13 mouse cellular contexts compared by ENCODE assay signal in the genomic region with DNA sequence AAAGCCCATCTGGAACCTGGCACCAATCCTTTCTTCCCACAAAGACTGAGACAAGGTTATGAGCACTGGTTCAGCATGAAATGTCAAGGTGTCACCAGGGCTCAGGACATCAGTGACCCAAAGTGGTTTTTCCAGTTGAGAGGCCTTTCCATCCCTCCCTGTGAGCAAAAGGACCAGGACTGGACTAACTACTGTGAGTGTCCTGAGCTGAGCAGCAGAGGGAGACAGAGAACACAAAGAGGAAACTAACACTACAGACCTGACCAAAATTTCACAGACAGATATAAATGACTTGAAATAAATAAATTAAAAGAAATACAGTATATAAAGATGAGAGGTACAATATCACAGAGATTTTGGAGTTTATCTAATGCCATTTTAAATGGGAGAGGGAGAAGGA.
DNase-seq lines count a peak whose midpoint lies in the region; ATAC-seq and TF ChIP-seq lines count a peak whose summit lies in the region.
"Had no signal": no experiment of that assay in that cellular context is flagged by ENCODE, and none has a peak within 500 bp of the region (broad histone marks: within the 10 kb centered on the region; RNA-seq: fewer than 3 reads in every experiment).

No protein-coding gene starts in this region.

- no peaks in the 10 kb centered on the region for H3K4me1 ChIP-seq in heart, postnatal 0 days (ENCODE audit: control insufficient read depth, insufficient read depth)
- H3K4me1 ChIP-seq in lung, postnatal 0 days (ENCODE audit: insufficient read depth, low read depth, low read length): no peaks in the 10 kb centered on the region
- H3K4me1 ChIP-seq in midbrain, postnatal 0 days (ENCODE audit: insufficient read depth, low read length): no peaks in the 10 kb centered on the region
- no peaks in the 10 kb centered on the region for H3K4me1 ChIP-seq in intestine, embryonic 16.5 days (ENCODE audit: control insufficient read depth, insufficient read depth, low read length)
- H3K4me1 ChIP-seq: heart, embryonic 10.5 days; neural tube, embryonic 12.5 days had no signal

- no peak overlapping the region for H3K4me3 ChIP-seq in heart, postnatal 0 days (ENCODE audit: low read depth, low read length)
- no peak overlapping the region for H3K4me3 ChIP-seq in lung, postnatal 0 days (ENCODE audit: low read depth, low read length)
- no peak overlapping the region for H3K4me3 ChIP-seq in midbrain, postnatal 0 days (ENCODE audit: low read depth, low read length)
- no peak overlapping the region for H3K4me3 ChIP-seq in intestine, embryonic 16.5 days (ENCODE audit: low read length)
- H3K4me3 ChIP-seq: heart, embryonic 10.5 days; neural tube, embryonic 12.5 days had no signal

- CTCF ChIA-PET in Patski (lab: Charles Lee): interaction anchor here (2.1 kb wide), 1 partner anchor 8 kb away, joined by 7 read pairs; no protein-coding TSS in a partner anchor

- H3K4me2 ChIP-seq in heart, postnatal 0 days (ENCODE audit: low read depth, low read length): no peak overlapping the region
- no peak overlapping the region for H3K4me2 ChIP-seq in lung, postnatal 0 days (replicated peaks; ENCODE audit: low read depth, low read length)
- H3K4me2 ChIP-seq in midbrain, postnatal 0 days (ENCODE audit: low read depth, low read length, poor library complexity, severe bottlenecking): no peak overlapping the region
- no peak overlapping the region for H3K4me2 ChIP-seq in intestine, embryonic 16.5 days (ENCODE audit: low read depth, low read length)
- H3K4me2 ChIP-seq: liver, embryonic 11.5 days; neural tube, embryonic 12.5 days had no signal

- peak; percentile 22 for TF ChIP-seq CTCF in heart, postnatal 0 days (IDR thresholded peaks at IDR 0.05; ENCODE audit: low read depth)
- peak; percentile 39 for TF ChIP-seq CTCF in lung, postnatal 0 days (IDR thresholded peaks at IDR 0.05)
- TF ChIP-seq CTCF in Patski (IDR thresholded peaks at IDR 0.05): peak; percentile 40
- peak; percentile 76 for TF ChIP-seq CTCF in midbrain, postnatal 0 days (IDR thresholded peaks at IDR 0.05)

- intact Hi-C loops in heart, postnatal 25 days (cut with DNase I): no loop called here
- intact Hi-C loops in left cerebral cortex, postnatal 36 days (cut with DNase I): no loop called here

- peaks cover 4% of the 10 kb centered on the region for H3K9me3 ChIP-seq in heart, postnatal 0 days (replicated peaks; ENCODE audit: control insufficient read depth, low read length)
- H3K9me3 ChIP-seq in lung, postnatal 0 days (ENCODE audit: low read length): no peaks in the 10 kb centered on the region
- H3K9me3 ChIP-seq in midbrain, postnatal 0 days (ENCODE audit: low read length): no peaks in the 10 kb centered on the region
- peaks cover 4% of the 10 kb centered on the region for H3K9me3 ChIP-seq in intestine, embryonic 16.5 days (ENCODE audit: control insufficient read depth, low read length)

- H3K27me3 ChIP-seq in heart, postnatal 0 days (ENCODE audit: control insufficient read depth, insufficient read depth, low read length): no peaks in the 10 kb centered on the region
- no peaks in the 10 kb centered on the region for H3K27me3 ChIP-seq in lung, postnatal 0 days (replicated peaks; ENCODE audit: insufficient read depth, low read length)
- H3K27me3 ChIP-seq in Patski: peaks cover 17% of the 10 kb centered on the region
- H3K27me3 ChIP-seq in midbrain, postnatal 0 days (ENCODE audit: insufficient read depth, low read length): no peaks in the 10 kb centered on the region
- no peaks in the 10 kb centered on the region for H3K27me3 ChIP-seq in intestine, embryonic 16.5 days (replicated peaks; ENCODE audit: control insufficient read depth, insufficient read depth, low read length)
- H3K27me3 ChIP-seq: neural tube, embryonic 12.5 days had no signal

- no peaks in the 10 kb centered on the region for H3K36me3 ChIP-seq in heart, postnatal 0 days (replicated peaks; ENCODE audit: control insufficient read depth, insufficient read depth, low read length)
- no peaks in the 10 kb centered on the region for H3K36me3 ChIP-seq in lung, postnatal 0 days (ENCODE audit: insufficient read depth, low read length)
- no peaks in the 10 kb centered on the region for H3K36me3 ChIP-seq in midbrain, postnatal 0 days (ENCODE audit: insufficient read depth, low read length)
- H3K36me3 ChIP-seq in intestine, embryonic 16.5 days (ENCODE audit: control insufficient read depth, insufficient read depth, low read length): no peaks in the 10 kb centered on the region
- H3K36me3 ChIP-seq: heart, embryonic 10.5 days; neural tube, embryonic 12.5 days had no signal

- in situ Hi-C loops in Patski (cut with MboI; ENCODE audit: low pct_unique_long_range_greater_than_20kb): no loop called here

- no peak for TF ChIP-seq EP300 in heart, postnatal 0 days (IDR thresholded peaks at IDR 0.05; ENCODE audit: low read depth)
- no peak for TF ChIP-seq EP300 in lung, postnatal 0 days (IDR thresholded peaks at IDR 0.05)

- no peak for DNase-seq in heart, postnatal 0 days (ENCODE audit: low spot score)
- no peak for DNase-seq in heart, postnatal 25 days (ENCODE audit: low spot score)
- no peak for DNase-seq in lung, postnatal 0 days (ENCODE audit: low spot score)
- no peak for DNase-seq in lung, postnatal 4 days
- DNase-seq in Patski (ENCODE audit: low read depth, low spot score): no peak
- peak; percentile 51 for DNase-seq in midbrain, postnatal 0 days (ENCODE audit: low spot score)
- DNase-seq in left cerebral cortex, postnatal 36 days (ENCODE audit: low spot score in 2 of 2): no peak
- DNase-seq: cerebellum, postnatal 14 days had no signal

- POLR2A ChIA-PET in Patski (lab: Charles Lee): no interaction called here

- no peak overlapping the region for H3K27ac ChIP-seq in heart, postnatal 0 days (ENCODE audit: low read depth)
- H3K27ac ChIP-seq in lung, postnatal 0 days (ENCODE audit: low read length): no peak overlapping the region
- no peak overlapping the region for H3K27ac ChIP-seq in midbrain, postnatal 0 days (ENCODE audit: low read depth, low read length)
- H3K27ac ChIP-seq in intestine, embryonic 16.5 days (ENCODE audit: low read length): no peak overlapping the region
- H3K27ac ChIP-seq: heart, embryonic 10.5 days; neural tube, embryonic 12.5 days had no signal

- ATAC-seq in heart, postnatal 0 days (ENCODE audit: insufficient read depth, low read depth): no peak
- ATAC-seq in lung, postnatal 0 days: no peak
- no peak for ATAC-seq in Patski
- ATAC-seq in midbrain, postnatal 0 days (ENCODE audit: low FRiP score): peak; percentile 56; the same call in 1 of the 2 replicates
- ATAC-seq in intestine, embryonic 16.5 days: no peak
- ATAC-seq: hindbrain, embryonic 16.5 days had no signal

- H3K9ac ChIP-seq in heart, postnatal 0 days (replicated peaks; ENCODE audit: low read depth, low read length): no peak overlapping the region
- no peak overlapping the region for H3K9ac ChIP-seq in lung, postnatal 0 days (replicated peaks; ENCODE audit: low read depth)
- H3K9ac ChIP-seq in midbrain, postnatal 0 days (replicated peaks; ENCODE audit: low read length, poor library complexity, severe bottlenecking): no peak overlapping the region
- no peak overlapping the region for H3K9ac ChIP-seq in intestine, embryonic 16.5 days (ENCODE audit: low read depth, low read length)
- H3K9ac ChIP-seq: neural tube, embryonic 12.5 days had no signal

Comparison
In these comparisons a context has a peak if more than half of its experiments do, and no peak if none do; other contexts are left out.
1. CTCF ChIP-seq: peak in every context shown above with its lines; median percentile 76 in midbrain, postnatal 0 days; 40 in Patski; 39 in lung, postnatal 0 days; 22 in heart, postnatal 0 days.